Mouse (Mus musculus) spleen, adult 12 weeks (tissue): ENCODE data around the gene Pbx4.

ENCODE experiments used
- DNase-seq: peaks from one replicate; pipeline ENCODE4 v3.0.0; 2022; ENCODE audit warnings: low spot score

Pbx4 gene

DNA sequence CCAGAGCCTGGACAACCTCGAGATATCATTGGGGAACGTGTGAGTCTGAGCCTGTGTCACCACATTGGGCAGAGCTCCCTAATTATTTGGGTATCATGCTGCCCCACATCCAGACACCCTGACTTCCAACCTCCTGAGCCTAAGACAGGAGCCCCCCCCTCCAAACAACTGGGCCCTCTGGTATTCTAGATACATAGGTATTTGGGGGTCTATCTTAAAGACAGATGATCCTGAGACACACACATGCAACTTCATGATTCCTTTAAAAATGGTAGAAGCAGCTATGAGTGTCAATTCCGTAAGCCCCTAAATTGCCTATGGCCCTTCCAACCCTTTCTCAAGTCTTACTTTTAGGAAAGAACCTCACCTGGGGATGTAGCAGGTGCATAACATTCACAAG is 22.5 kb upstream of the Pbx4 start:
- no peak for DNase-seq

DNA sequence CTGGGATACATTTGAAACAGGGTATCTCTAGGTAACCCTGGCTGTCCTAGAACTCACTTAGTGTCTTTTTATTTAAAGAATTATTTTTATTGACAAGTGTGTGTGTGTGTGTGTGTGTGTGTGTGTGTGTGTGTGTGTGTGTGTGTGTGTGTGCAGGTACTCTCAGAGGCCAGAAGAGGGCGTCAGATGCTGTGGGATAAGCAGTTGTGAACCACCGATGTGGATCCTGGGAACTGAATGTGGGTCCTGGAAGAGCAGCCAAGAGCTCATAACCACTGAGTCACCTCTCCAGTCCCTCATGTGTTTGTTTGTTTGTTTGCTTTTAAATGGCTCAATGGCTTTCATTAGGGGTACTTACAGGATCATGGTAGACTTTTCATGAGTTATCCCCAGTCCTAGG is 17.4 kb upstream of the Pbx4 start:
- no peak for DNase-seq

DNA sequence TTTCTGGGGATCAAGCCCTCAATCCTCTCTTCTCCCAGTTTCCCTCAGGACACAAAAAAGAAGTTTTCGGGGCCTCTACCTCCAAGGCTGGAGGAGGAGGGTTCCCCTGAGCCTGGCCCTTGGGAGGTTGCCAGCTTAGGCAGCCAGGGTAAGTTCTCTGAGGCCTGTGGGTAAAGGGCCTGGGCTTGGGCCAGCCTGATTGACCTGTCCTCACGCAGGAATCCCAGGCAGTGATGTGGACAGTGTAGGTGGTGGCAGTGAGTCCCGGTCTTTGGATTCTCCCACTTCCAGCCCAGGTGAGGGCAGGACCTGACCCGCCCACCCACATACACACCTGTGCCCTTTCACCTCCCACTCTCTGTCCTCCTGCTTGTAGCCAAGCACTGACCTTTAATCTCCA is 16.9 kb upstream of the Pbx4 start:
- no peak for DNase-seq

DNA sequence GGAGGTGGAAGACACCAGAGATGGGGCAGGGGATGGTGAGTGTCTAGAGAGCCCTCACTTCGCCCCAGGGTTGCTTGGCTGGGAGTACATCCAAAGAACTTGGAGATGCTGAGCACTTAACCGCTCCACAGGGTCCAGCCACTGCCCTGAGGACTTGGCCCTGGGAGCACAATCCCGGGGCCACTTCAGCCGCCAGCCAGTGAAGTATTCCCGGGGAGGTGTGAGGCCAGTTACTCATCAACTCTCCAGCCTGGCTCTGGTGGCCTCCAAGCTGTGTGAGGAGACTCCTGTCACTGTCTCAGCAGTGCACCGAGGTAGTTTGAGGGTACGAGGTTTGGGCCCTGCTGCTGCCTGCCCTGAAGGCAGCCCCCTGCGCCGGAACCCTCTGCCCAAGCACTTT is 11.8 kb upstream of the Pbx4 start:
- DNase-seq, result no peak

DNA sequence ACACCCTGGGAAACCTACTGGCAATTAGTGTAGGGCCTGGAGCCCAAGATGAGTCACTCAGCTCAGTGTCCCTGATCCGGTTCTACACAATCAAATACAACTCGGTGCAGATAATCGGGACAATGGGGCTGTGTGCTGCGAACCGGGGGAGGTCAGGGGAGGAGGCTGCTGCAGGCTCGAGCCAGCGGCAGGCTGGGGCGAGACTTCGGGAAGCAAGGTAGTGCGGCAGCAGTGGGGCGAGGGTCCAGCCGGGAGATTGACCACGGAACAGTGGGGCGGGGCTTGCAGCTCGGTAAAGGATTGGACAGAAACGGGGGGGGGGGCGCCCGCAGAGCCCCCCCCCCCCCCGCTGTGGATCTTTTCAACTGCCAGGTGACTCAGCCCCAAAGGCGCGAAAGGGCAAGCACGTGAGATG is 10.3 kb upstream of the Pbx4 start:
- DNase-seq, result no peak

DNA sequence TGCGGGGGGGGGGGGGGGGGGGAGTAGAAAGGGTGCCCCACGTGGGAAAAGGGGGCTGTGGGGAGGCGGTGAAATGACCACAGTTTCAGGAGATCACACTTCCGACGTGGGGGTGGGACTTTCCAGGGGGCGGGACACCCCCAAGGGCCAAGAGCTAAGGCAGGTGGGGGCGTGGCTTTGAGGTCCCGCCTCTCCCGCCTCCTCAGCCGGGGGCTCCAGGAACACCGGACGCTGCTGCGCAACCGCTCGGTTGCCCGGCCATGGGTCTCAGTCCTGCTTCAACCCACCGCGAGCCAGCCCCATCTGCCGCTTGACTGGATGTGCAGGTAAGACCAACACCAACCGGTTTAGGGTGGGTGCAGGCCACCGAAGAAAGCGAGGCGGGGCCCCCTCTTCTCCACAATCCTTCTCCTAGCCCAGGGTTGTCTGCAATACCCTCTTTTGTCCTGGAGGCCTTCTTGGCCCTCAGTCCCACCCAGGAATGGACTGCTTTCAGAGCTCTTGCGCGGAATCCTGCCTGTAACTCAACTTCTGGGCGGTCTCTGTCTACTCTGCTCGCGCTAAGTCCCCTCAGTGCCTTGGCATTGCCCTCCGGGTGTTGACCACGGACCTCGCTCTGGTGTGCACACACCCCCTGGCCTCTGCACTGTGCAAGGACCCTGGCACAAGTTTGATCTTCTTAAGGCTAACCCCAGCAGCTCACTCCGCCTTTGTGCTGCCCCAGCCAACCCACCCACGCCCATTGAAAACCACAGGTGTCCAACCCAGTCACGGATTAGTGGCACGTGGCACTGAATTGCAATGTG is 9.7 kb upstream of the Pbx4 start, which contains the start of gene Lpar2:
Lpar2 (plus strand) TSS at position 44 of the 806 bp plus-strand sequence.
- DNase-seq, result no peak

DNA sequence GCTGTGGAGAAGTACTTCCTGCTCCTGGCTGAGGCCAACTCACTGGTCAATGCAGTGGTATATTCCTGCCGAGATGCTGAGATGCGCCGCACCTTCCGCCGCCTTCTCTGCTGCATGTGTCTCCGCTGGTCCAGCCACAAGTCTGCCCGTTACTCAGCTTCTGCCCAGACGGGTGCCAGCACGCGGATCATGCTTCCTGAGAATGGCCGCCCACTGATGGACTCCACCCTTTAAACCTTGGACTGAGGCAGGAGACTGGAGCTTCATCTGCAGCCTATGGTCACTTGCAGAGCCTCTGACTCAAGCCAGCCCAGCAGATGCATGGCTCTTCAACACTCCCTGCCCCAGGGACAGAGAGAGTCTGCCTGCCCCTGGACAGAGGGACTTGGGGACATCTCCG is 5.9 kb upstream of the Pbx4 start:
- DNase-seq, result no peak

DNA sequence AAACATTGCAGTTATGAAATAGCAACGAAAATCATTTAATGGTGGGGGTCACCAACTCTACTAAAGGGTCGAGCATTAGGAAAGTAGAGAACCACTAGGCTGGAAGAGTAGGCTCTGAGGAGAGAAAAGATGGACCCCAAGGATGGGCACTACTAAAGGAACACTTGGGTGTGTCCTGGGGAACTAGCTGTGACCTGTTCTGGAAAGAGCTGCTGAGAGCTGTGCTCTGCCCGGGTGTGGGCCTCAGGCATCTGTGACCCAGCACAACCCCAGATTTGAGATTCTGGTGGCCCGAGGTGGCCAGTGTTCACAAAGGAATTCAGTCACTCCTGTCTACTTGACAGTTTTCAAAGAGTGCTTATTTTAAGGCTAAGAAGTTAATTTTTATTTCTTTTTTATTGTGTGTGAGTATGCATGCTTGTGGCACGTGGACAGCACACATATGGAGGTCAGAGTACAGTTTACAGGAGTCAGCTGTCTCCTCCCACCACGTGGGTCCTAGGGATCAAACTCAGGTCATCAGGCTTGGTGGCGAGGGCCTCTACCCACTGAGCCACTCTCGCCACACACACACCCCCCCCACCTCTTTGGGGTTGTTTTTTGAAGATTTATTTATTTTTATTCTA is 4.9 kb downstream of the Pbx4 start:
- DNase-seq, result no peak

DNA sequence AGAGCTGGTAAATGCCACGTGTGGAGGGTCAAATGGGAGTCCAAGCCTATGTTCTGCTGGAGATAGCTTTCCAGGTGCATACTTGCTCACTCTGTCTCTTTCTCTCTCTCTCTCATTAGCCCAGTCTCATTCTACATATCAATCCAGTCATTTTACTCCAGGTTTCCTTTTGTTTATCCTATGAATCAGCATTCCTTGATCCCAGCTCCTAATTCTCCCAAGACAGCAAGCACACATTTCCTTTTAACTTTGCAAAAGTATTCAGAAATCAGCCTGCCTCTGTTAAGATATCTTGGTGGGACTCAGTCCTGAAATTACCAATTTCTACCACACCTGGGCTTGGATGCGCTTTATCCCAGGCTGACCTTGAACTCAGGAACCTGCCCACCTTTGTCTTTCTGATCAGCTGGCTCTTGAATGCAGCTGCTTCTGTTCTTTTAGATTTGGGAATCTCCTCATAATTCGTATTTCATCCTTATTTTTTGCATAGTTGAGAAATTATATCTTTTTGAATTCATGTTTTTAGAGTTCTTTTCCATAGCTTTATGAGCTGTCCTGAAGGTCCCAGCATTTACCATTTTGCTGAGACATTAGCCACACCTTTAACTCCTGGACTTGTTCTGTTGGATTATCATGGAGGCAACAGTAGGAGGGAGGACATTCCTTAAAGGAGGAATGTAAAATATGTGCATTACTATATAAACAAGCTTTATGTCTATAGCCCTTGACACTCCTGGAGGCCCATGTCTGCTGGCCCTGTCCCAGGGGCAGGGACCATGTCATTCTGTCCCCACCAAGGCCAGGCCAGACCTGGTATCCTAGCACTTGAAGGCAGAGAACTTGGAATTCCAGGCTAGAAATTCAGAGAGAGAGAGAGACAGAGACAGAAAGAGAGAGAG is 15.1 kb downstream of the Pbx4 start:
- DNase-seq, result no peak

DNA sequence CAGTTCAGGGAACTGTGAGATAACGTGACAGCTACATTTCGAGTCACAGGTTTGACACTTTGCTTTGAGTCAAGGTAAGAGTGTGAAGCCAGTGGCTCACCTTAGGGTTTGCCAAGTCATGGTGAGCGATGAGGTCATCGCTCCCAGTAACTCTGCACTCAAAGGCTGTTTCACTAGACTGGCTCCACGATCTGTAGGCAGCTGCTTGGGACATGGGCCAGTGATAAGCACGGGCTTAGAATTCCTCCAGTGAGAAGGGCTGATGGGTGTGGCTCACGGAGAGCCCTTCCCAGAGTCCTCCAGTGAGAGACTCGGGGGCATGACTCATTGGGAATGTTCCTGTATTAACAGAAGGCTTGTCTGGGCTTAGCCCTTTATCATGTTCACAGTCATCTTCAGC is 16.7 kb downstream of the Pbx4 start:
- no peak for DNase-seq

DNA sequence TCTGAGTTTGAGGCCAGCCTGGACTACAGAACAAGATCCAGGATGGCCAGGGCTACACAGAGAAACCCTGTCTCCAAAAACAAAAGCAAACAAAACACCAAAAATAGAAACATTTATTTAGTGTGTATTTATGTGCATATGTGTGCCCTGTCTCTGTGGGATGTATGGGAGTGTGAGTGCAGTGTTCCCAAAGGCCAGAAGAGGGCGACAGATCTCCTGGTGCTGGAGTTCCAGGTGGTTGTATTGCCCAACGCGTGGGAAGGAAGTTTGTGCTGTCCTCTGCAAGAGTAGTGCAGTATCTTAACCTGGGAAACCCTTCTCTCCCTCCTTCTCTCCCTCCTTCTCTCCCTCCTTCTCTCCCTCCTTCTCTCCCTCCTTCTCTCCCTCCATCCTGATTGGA is 17.6 kb downstream of the Pbx4 start:
- DNase-seq, result no peak

DNA sequence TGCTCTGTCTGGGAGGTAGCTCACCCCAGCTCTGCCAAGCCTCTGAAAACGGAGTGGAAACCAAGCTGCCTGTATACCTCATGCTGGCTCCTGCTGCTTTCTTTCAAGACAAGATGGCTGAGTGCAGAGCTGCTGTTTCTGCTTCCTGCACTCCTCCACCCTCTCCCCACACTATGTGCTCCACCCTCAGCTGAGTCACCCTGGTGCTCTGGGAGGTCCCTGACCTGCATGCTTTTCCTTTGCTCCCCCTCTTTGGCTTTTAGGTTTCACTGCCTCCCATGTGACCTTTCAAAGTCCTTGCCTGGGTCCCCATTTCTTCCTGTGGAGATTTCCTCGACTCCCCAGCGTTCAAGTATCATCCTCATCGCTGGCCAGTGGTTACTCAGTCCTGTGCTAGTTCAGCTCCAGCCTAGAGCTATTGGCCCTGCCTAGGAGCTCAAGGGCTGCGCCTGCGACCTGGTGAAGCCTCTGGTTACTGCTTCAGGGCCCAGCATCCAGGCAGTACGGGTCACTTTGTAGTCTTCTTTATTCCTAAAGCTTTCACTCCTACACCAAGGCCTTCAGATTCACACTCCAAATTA is 18.7 kb downstream of the Pbx4 start:
- DNase-seq, result no peak

DNA sequence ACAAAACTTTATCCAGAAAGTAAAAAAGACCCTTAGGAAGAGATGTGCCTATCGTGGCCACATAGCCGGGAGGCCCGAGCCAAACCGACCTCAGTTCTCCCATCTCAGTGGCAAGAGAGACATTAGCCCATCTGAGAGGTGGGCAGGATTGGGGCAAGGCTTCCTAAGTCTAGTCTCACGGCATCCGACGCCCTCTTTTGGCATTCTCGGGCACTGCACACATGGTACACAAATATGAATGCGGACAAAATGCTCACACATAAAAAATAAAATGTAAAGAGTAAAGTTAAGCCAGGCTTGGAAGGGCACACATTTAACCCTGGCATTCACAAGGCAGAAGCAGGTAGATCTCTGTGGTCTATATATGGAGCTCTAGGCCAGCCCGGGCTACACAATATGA is 21.6 kb downstream of the Pbx4 start:
- DNase-seq, result no peak

DNA sequence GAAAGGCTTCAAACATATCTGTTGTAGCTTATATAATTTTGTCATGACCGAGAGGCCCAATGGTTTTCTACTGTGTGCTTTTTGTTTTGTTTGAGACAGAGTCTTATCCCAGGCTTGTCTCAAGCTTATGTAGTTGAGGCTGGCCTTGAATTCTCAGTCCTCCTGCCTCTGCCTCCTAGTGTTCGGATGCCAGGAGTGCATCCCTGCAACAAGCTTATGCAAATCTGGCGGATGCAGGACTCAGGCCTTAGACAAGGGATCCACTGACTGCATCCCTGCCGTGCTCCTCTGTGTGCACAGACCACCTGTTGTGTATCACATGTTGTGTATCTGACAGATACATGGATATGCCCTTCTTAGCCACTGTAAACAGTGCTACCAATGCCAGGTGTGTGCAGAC is 28.5 kb downstream of the Pbx4 start:
- DNase-seq, result no peak

DNA sequence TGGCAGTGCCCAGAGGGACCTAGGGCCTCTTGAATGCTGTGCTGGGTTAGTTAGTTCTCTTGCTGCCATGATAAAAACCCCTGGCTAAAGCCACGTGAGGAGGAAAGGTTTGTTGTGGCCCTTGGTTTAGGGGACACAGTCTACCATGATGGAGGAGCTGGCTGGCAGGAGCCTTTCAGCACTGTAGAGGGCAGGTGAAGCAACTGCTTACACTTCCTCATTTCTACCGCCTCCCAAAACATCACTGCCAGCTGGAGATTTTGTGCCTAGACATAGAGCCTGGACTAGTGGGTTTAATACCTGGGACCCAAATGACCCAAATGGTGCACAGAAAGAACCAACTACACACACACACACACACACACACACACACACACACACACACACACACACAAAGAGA is 29.0 kb downstream of the Pbx4 start:
- no peak for DNase-seq

DNA sequence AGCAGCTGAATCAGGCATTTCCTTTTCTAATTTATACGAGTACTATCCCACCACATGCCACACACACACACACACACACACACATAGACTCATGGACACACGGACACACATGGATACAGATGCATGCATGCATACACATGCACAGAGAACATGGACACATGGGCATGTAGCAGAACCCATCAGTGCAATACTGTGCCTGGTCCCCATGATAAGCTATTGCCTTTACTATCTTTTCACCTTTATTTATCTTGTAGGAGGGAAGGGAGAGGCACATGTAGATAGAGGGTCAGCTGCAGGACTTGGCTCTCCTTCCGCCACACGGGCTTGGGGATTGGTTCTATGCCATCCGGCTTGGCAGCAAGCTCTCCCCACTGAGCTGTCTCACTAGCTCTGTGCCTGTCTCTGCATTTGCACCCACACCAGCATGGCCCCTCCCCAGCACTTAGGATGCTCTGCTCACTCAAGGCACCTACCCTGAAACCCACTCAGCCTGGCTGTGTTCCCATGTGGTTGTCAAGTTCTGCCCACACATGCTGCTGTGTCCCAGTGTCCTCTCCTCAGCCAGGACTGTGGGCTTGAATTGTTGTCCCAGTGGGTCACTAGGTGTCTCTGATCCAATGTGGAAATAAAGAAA is 31.2 kb downstream of the Pbx4 start:
- DNase-seq, result no peak

DNA sequence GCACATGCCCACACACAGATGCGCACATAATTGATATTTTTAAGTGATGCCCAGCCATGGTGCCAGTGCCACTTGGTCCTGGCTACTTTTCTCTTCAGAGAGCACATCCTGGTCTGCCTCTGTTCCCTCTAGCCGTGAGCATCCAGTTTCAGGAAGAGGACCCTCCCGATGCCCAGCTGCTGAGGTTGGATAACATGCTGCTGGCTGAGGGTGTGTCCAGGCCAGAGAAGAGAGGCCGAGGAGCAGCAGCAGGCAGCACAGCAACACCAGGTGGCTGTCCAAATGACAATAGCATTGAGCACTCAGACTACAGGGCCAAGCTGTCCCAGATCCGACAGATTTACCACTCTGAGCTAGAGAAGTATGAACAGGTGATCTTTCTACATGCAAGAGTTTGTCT is 31.9 kb downstream of the Pbx4 start:
- DNase-seq, result no peak

DNA sequence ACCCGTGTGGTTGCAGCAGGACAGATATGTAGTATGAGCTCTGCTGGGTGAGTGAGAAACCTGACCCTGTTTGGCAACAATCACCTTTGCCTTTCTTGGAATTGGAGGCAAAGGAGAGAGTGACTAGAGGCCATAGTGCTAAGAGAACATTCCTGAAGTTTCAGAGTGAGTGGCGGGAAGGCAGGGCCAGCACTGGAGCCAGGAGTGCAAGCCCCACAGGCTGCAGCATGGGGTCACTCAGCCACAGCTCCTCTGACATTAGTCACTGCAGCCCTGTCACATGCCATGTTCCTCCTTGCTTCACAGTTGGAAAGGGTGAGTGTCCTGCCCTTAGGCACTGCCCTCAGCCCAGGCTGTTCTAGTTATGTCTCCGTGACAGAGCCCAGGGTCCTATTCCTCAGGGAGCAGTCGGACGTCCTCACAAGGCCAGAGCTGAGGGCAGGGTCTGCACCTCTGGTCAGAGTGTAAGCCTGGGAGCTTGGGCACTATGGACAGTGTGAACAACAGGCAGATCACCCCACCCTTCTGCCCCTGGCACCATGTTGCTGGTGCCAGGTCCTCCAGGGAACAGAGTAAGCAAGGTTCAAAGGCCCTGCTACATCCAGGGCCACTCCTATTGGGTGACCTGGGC is 35.5 kb downstream of the Pbx4 start:
- DNase-seq, result no peak

DNA sequence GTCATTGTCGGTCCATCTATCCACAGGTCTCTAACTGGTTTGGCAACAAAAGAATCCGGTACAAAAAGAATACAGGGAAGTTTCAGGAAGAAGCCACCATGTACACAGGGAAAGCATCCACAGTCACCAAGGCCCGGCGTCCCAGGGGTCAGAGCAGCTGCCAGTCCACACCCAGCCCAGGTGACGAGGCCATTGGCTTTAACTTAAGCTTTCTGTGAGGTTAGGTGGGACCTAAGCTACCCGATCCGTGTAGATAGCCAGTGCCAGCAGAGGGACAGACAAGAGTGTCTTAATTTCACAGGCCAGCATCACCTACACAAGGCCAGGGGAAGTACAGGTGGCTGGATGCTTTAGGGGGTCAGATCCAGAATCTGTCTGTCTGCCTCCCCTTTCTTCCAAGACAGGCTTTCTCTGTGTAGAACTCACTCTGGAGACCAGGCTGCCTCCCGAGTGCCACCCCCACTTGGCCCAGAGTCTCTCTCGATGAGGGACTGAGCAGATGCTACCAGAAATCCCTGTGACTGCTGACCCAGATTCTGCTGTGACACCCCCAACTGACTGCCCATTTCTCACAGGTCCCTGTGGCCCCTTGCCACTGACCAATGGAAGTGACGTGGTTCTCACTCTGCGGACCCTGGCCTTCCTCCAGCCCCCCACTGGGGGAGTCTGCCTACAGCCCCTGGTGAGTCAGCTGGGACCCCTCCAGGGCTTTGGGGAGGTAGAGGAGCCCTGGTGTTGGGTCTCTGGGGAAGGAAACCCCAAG is 37.9 kb downstream of the Pbx4 start:
- no peak for DNase-seq

DNA sequence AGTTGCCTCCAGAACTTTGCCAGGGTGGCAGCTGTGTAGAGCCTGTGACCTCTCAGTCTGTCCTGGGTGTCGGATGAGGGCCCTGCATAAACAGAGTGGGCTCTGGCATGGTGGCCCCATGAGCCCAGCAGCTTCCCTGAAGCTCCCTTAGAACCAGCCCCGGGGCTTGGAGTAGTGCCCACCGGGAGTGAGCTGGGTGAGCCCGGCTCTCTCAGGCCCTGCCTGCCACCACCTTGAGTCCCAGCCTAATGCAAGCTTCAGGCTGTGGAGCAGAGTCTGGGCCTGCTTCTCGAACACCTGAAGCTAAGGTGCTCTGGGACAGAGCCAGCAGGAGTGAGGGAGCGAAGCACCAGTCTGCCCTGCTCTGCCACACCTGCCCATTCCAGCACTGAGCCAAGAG is 38.6 kb downstream of the Pbx4 start:
- DNase-seq, result no peak

DNA sequence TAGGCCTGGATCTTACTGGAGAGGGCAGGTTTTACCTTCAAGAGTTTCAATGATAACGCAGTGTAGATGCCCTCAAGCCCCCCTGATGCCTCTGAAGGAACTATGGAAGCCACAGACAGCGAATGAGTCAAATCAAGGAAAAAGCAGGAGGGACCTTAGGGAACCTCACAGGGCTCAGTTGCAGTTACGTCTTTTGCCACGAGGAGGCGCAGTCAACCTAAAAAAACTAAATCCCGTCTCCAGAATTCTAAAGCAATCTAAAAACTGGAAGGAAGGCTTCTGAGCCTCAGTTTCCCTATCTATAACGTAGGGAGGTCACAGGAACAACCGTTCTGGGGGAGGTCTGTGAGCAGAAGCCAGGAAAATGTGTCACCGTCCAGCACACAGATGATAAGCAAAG is 41.9 kb downstream of the Pbx4 start:
- DNase-seq, result no peak
